Mouse (Mus musculus) thymus, postnatal 4 days (tissue): ENCODE measurements around the gene Pip4k2c.

ENCODE experiments used
- DNase-seq: peaks from one replicate; pipeline ENCODE4 v3.0.0; 2021

Gene Pip4k2c

GRCm38 (mm10) chr10:127211414-127211854, at the start of gene Pip4k2c:
TSS of gene Pip4k2c (minus strand) at chr10:127211585.
- DNase-seq: peak; percentile 95

DNA sequence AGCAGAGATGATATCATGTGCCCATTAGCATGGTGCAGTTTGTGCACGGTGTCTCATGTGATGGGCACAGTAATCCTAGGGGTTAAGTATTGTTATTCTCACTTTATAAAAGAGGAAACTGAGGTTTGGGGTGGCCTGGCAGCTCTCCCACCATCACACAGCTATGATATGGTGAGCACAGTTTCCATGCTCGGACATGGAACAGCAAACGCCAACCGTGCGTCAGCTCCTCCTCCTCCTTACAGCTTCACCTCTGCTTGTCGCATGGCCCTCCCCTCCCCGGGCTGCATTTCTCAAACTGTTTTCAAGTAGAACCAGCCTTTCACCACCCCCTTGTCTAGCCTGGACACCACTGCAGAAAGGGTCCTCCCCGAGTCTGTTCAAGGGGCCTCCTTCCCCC, 47.1 kb upstream of the Pip4k2c start:
- DNase-seq: no peak

- DNase-seq: no peak
Measured at GRCm38 (mm10) chr10:127257790-127258189, 46.4 kb upstream of the Pip4k2c start.

GRCm38 (mm10) chr10:127255625-127256345, 44.4 kb upstream of the Pip4k2c start:
- peak; percentile 23 for DNase-seq

DNA sequence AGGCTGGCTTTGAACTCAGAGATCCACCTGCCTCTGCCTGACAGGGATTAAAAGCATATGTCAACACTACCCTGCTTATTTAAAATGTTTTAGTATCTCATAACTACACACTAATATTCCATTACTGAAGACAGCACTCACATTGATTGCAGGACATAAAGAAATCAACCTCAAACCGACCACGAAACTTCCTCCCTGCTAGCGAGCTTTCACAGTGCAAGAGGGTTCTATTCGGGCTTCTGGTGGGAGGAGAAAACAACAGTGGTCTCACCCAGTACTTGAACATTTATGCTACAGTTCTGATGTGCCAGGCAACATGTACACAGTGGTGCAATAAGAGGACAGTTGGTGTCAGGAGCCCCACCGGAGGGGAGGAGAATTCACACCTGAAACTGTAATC, 39.4 kb upstream of the Pip4k2c start:
- DNase-seq: no peak

DNA sequence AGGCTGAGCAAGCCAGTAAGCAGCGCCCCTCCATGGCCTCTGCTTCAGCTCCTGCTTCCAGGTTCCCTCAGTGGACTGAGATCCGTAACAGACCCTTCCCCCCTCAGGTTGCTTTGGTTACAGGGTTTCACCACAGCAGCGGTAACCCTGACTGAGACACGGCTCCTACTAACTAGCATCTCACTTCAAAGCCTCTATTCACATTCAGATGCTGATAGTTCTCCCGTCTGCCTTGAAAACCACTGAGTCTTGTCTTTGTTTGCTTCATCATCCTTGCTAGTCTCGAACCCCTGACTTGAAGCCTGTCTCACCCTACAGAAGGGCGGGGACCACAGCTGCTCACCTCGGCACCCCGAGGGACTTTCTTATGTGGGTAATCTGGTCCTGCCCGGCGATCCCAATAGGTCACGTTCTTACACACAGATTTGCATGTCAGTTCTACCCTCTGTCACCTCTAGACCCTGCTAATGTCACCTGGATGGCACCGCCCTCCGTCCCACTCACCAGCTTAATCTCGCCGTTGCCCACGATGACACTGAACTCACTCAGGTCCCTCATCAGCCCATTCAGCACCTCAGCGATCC, 26.9 kb upstream of the Pip4k2c start:
- no peak for DNase-seq

- no peak for DNase-seq
Measured at GRCm38 (mm10) chr10:127236541-127236940, 25.2 kb upstream of the Pip4k2c start.

- DNase-seq: peak; percentile 70
Measured at GRCm38 (mm10) chr10:127233141-127233540, 21.8 kb upstream of the Pip4k2c start.

DNA sequence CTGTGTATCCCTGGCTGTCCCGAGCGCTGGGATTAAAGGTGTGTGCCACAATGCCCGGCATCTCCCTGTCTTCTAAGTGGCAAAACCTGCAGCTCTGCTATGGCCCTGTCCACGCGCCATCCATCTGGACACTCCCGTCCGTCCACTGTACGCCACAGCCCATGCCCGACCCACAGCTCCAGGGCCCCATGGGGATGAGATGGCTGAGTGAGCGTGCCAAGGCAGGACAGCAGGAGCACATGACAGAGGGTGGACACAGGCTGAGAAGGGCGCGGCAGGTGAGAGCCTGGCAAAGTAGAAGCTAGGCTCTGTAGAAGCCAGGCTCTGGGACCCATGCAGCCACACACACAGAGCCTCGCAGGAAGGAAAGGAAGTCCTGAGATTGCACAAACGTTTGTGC, 20.4 kb upstream of the Pip4k2c start:
- DNase-seq: no peak

GRCm38 (mm10) chr10:127230693-127231092, 19.3 kb upstream of the Pip4k2c start:
- DNase-seq: peak; percentile 23

DNA sequence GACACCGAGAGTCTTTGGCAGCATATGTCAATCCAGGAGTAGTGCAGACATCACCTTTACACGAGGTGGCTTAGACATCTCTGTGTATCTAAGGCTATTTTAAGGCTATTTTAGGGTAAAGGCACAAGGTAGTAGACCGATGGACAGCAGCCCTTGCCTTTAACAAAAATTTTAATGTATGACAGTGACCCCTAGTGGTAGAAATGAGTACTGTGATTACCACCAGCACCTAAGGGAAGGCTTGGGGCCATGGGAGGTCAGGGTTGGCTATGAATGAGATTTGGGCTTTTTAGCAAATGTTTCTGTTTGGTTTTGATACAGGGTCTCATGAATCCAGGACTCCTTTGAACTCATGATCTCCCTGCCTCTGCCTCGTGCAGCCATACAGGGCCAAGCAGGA, 17.5 kb upstream of the Pip4k2c start:
- no peak for DNase-seq

DNA sequence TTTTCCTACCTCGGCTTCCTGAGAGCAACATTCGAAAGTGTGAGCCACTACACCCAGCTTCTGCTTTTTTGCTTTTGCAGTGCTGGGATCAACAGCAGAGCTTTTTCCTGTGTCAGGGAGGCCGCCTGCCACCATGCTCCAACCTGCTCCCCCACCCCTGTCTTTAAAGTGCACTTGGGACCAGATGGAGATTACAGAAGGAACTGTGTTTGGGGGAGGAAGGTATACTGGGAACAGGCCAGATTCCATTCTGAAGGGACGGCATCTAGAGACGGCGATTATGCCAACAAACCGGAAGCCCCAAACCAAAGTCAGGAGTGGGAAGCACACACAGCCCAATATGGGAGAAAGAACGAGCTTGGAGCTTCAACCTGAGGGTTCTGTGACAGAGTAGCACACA, 15.8 kb upstream of the Pip4k2c start:
- no peak for DNase-seq

DNA sequence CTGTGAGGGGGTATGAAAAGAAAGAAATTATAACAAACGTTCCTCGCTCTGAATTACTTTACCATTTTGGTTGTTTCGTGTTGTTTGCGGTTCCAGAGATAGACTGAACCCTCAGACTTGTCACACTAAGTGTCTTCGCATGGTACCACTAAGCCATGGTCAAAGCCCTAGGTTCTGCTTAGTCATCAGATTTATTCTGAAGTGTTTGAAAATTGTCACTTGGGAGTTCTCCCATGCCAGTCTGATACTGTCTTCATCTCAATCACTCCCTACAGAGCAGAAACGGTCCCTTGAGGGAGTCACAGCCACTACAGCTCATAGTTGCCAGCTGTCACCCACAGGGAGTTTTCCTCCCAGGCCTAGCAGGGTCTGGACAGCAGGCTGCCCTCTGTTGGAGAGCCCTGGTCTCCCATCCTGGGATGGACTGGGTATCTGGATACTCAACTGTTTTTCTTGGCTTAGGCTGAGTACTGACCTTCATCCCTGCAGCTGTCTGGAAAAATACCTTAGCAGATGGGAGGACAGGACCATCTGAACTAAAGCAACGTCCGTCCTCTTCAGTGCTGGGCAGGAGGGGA, 15.0 kb upstream of the Pip4k2c start:
- no peak for DNase-seq

DNA sequence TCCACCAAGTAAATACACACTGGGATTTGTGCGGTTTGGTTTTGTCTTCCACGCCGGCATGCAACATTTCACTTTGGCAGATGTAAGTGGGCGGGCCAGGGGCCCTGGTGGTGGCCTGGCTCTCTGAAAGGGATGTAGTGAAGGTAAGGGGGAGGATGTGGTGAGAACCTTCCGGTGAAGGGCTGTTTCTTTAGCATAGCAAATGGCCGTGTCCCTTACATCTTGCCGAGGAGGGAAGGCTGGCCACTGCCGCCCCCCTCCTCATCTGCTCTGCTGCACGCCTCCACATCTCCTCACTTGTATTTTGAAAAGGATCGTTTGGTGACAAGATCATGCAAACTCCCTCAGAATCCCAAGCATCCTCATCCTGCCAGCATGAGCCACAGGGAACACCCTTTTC, 14.3 kb upstream of the Pip4k2c start:
- DNase-seq: peak; percentile 32

- DNase-seq: no peak
Measured at GRCm38 (mm10) chr10:127225213-127225612, 13.8 kb upstream of the Pip4k2c start.

DNA sequence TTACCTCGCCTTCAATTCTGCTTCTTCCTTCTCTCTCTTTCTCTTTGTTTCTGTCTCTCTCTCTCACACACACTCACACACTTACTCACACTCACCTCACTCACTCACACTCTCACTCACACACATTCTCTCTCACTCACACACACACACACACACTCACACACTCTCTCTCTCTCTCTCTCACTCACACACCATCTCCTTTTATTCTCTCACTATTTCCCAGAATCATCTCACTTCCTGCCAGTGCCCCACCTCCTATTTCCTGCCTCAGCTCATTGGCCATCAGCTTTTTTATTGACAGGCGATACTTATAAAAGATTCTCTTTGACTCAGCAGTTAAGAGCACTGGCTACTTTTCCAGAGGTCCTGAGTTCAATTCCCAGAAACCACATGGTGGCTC, 7.0 kb upstream of the Pip4k2c start:
- no peak for DNase-seq

- DNase-seq: no peak
Measured at GRCm38 (mm10) chr10:127217177-127217576, 5.8 kb upstream of the Pip4k2c start.

DNA sequence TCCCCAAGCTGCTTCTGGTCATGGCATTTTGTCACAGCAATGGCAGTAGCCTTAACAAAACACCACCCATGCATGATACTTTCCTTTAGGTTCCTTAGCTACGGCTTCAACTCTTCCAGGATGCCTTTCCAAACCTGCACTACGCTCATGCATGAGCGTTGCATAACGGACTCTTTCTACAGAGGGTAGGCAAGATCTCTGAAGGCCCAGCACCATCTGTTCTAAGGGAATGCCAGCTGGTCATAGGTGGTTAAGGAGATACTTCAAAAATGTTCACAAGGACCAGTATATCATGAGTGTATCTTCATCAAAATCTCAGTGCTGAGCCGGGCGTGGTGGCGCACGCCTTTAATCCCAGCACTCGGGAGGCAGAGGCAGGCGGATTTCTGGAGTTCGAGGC, 5.1 kb upstream of the Pip4k2c start:
- no peak for DNase-seq

DNA sequence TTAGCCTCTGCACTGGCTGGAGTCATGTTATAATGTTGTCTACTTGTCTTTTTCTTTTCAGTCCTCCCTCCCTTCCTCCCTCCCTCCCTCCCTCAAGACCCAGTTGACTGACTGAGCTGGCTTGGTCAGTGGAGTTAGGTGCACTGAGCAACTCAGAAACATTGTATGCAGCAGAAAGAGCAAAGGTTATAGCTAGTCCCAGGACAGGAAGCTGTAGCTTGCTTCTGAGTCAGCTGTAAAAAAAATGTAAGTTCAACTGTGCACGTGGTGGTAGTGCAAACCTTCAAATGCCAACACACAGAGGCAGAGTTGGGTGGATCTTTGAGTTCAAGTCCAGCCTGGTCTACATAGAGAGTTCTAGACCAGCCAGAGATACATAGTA, 3.0 kb upstream of the Pip4k2c start:
- DNase-seq: no peak

DNA sequence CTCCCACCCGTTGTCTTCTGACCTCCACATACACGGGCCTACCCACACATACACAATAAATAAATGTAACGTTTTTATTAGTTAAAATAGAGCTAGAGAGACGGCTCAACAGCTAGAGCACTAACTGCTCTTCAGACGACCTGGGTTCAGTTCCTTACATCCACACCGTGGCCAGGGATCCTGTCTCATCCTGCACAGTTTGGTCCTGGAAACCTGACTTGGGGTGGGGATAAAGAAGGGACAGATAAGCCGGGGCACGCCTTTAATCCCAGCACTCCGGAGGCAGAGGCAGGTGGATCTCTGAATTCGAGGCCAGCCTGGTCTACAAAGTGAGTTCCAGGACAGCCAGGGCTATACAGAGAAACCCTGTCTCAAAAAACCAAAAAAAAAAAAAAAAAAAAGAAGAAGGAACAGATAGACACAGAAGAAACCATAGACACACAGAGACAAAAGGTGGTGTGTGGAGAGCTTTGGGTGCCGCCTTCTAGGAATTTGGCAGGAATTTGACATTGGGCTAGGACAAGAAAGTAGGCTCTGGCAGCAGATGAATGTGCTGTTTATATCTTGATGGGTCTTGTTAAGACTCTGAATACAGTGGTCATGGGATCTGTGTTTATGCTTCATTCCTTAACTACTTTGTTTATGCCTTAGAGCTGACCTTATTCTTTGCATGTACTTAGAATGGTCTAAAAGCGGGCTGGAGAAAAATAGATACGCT, 2.5 kb upstream of the Pip4k2c start:
- DNase-seq: no peak

- DNase-seq: no peak
Measured at GRCm38 (mm10) chr10:127213272-127213671, 1.9 kb upstream of the Pip4k2c start.

DNA sequence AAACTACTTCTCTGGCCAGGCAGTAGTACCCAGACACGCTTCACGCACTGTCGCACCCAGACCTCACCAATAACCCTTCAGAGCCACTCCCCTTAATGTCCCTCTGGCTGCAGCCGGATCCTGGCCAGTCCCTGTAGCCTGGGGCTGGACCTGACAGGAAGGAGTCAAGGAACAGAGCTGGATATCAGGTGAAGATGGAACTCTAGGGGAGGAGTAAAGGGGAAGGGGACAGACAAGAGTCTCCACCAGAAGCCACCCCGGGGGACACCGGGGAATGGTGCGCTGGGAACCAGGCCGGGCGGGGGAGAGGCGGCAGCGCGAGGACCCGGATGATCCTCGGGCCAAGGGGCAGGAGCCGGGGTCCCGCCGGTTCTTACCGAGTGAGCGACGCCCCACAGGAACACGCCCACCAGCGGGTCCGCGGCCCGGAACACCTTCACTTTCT, 402 bp downstream of the Pip4k2c start:
- no peak for DNase-seq

GRCm38 (mm10) chr10:127209928-127210570, 1.3 kb downstream of the Pip4k2c start:
- no peak for DNase-seq
